Mouse (Mus musculus) intestine, embryonic 15.5 days (tissue): Measurements from ENCODE around the gene Nox4. TPM values are rescaled to one million over a fixed set of nuclear protein-coding genes. Genes with fewer than 3 reads are reported as not detected.
"Not testable (repeated sequence)": the region's sequence is repeated elsewhere in the genome, so short reads cannot be mapped to it uniquely, and the experiment has no call there.

Experiments
- ATAC-seq: fragments of 200-750 bp; cut with Nextera tagmentation; 2 replicates; pipeline ENCODE4 v1.8.0; 2017; ENCODE audit warnings: moderate TSS enrichment, moderate library complexity
- H3K27ac ChIP-seq: fragments of 300-500 bp; sonication (generic); 2 replicates; pipeline ENCODE4 v1.5.1; 2015; ENCODE audit warnings: mild to moderate bottlenecking, inconsistent platforms
- H3K27me3 ChIP-seq: fragments of 300-500 bp; sonication (generic); replicated peaks from 2 replicates; pipeline ENCODE4 v1.6.1; 2015; ENCODE audit warnings: inconsistent platforms
- H3K36me3 ChIP-seq: fragments of 300-500 bp; sonication (generic); 2 replicates; pipeline ENCODE4 v1.6.1; 2015; ENCODE audit warnings: inconsistent platforms
- H3K4me1 ChIP-seq: fragments of 300-500 bp; sonication (generic); replicated peaks from 2 replicates; pipeline ENCODE4 v1.6.1; 2015; ENCODE audit warnings: inconsistent platforms
- H3K4me2 ChIP-seq: fragments of 300-500 bp; sonication (generic); replicated peaks from 2 replicates; pipeline ENCODE4 v1.6.1; 2015; ENCODE audit warnings: mild to moderate bottlenecking, inconsistent platforms
- H3K4me3 ChIP-seq: fragments of 300-500 bp; sonication (generic); replicated peaks from 2 replicates; pipeline ENCODE4 v1.5.1; 2015; ENCODE audit warnings: inconsistent platforms
- H3K9ac ChIP-seq: fragments of 300-500 bp; sonication (generic); 2 replicates; pipeline ENCODE4 v1.6.1; 2015; ENCODE audit warnings: inconsistent platforms
- H3K9me3 ChIP-seq: fragments of 300-500 bp; sonication (generic); 2 replicates; pipeline ENCODE4 v1.6.1; 2016; ENCODE audit warnings: inconsistent platforms
- WGBS: fragments of 180-500 bp; shearing (Covaris S2); methylation state at CpG from one replicate; pipeline ENCODE4 v1.1.7; 2015; 5-methylcytosine and 5-hydroxymethylcytosine counted together
- polyA plus RNA-seq: library from polyadenylated mRNA; unstranded; fragments of >200 nt; fragmentation: Nextera tagmentation; extraction: Ambion mirVana; gene quantifications from 2 replicates; pipeline ENCODE4 v1.2.1, GENCODE M21; 2015

Gene Nox4
- polyA plus RNA-seq, 1 experiment from 2014 or later = 6.0 TPM

DNA sequence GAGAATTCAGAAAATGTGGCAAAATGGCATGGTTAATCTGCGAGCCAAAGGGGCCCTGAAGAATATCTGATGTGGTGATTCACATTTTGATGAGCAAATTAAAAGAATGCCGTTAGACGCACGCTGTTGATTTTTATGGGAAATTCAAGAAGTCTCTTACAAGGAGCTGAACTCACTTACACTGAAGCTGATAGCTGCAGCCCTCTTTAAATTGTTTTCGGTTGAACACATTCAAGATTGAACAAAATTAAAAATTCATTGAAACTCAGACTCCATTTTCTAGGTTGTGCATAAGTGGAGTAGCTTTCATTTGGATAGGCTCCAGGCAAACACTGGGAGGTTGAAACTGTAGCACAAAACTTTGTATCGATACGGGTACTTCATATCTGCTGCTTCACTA lies 151.1 kb downstream of the Nox4 start:
- Histone ChIP-seq H3K4me1 (no peaks in the 10 kb centered on the region), H3K4me2 (no peak overlapping the region), H3K9ac (no peak overlapping the region), H3K27me3 (no peaks in the 10 kb centered on the region), H3K36me3 (no peaks in the 10 kb centered on the region), H3K4me3 (no peak overlapping the region), H3K9me3 (no peaks in the 10 kb centered on the region), H3K27ac (no peak overlapping the region)
- no peak for ATAC-seq
- WGBS = 92% methylated on average over 7 of the region's 7 CpGs

DNA sequence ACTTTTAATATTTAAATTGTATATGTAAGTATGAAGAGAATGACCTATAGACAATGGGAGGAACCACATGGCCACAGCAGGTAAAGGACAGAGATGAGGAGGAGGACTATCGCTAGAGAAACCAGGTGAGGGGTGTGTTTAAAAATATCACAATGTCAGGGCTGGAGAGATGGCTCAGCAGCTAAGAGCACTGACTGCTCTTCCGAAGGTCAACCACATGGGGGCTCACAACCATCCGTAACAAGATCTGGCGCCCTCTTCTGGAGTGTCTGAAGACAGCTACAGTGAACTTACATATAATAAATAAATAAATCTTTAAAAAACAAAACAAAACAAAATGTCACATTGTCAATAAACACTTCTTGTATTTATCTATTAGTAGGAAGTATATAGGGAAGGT lies 165.5 kb downstream of the Nox4 start:
- not testable (repeated sequence) for H3K36me3 ChIP-seq, H3K27ac ChIP-seq, H3K4me2 ChIP-seq, ATAC-seq, H3K9ac ChIP-seq, H3K4me3 ChIP-seq, H3K27me3 ChIP-seq, H3K9me3 ChIP-seq, H3K4me1 ChIP-seq
- 10% methylated on average over 4 of the region's 4 CpGs for WGBS

DNA sequence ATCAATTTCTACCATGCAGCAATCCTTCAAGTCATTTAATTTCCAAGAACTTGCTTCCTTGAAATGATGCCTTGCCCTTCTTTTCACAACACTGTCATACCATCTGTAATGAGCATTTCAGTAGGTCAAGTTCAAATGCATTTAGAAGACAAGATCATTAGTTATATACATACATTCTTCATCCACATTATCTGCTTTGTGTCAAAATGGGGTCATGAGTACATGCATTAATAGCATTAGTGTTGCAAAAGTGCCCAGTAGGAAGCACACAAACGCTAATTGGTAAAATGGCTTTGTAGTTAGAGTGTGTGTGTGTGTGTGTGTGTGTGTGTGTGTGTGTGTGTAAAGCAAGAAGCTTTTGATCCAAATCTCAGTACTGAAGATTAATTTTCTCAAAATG lies 167.4 kb downstream of the Nox4 start:
- Histone ChIP-seq H3K27ac (no peak overlapping the region), H3K9me3 (no peaks in the 10 kb centered on the region), H3K4me1 (no peaks in the 10 kb centered on the region), H3K9ac (no peak overlapping the region), H3K4me2 (no peak overlapping the region), H3K27me3 (no peaks in the 10 kb centered on the region), H3K36me3 (no peaks in the 10 kb centered on the region), H3K4me3 (no peak overlapping the region)
- ATAC-seq = no peak
- 63% methylated on average over 1 of the region's 1 CpGs for WGBS

Other genes starting within 250 kb of the Nox4 start
- gene Vmn2r79, start 250.0 kb upstream of the Nox4 start, polyA plus RNA-seq = not detected in 2 replicates
- gene Tyr, start 247.4 kb downstream of the Nox4 start, polyA plus RNA-seq = not detected in 2 replicates